Comparison of ENCODE assay signal across 23 mouse cellular contexts in genomic region chr11:21697642-21698041, GRCm38 (mm10).
"Had no signal": no experiment of that assay in that cellular context is flagged by ENCODE, and none has a peak within 500 bp of the region (broad histone marks: within the 10 kb centered on the region; RNA-seq: fewer than 3 reads in every experiment).

No protein-coding gene starts in this region.

- H3K27ac ChIP-seq: liver, embryonic 13.5 days; liver, embryonic 15.5 days; lung, embryonic 15.5 days; macrophage; neural tube, embryonic 13.5 days; neural tube, embryonic 15.5 days; stomach, embryonic 15.5 days; stomach, postnatal 0 days had no signal

- H3K36me3 ChIP-seq: liver, embryonic 13.5 days; liver, embryonic 15.5 days; lung, embryonic 15.5 days; neural tube, embryonic 13.5 days; neural tube, embryonic 15.5 days; stomach, embryonic 15.5 days had no signal

- H3K9ac ChIP-seq: liver, embryonic 13.5 days; liver, embryonic 15.5 days; liver, postnatal 0 days; lung, embryonic 15.5 days; neural tube, embryonic 13.5 days; neural tube, embryonic 15.5 days; stomach, embryonic 15.5 days had no signal

- H3K9me3 ChIP-seq: liver, embryonic 13.5 days; liver, embryonic 15.5 days; lung, embryonic 15.5 days; megakaryocyte, embryonic 14.5 days; neural tube, embryonic 13.5 days; neural tube, embryonic 15.5 days; stomach, embryonic 15.5 days had no signal

- H3K4me2 ChIP-seq: liver, embryonic 11.5 days; liver, embryonic 13.5 days; liver, embryonic 15.5 days; lung, embryonic 15.5 days; neural tube, embryonic 13.5 days; neural tube, embryonic 15.5 days; stomach, embryonic 15.5 days had no signal

- ATAC-seq: liver, postnatal 0 days; lung, postnatal 0 days had no signal

- H3K4me1 ChIP-seq: liver, embryonic 13.5 days; liver, embryonic 15.5 days; lung, embryonic 15.5 days; megakaryocyte, embryonic 14.5 days; neural tube, embryonic 13.5 days; neural tube, embryonic 15.5 days; stomach, embryonic 15.5 days had no signal

- H3K4me3 ChIP-seq: liver, embryonic 13.5 days; liver, embryonic 15.5 days; lung, embryonic 15.5 days; megakaryocyte, embryonic 14.5 days; myocyte; neural tube, embryonic 13.5 days; neural tube, embryonic 15.5 days; stomach, embryonic 15.5 days had no signal

- H3K27me3 ChIP-seq: liver, embryonic 13.5 days; liver, embryonic 15.5 days; lung, embryonic 15.5 days; megakaryocyte, embryonic 14.5 days; neural tube, embryonic 13.5 days; neural tube, embryonic 15.5 days; stomach, embryonic 15.5 days had no signal

- DNase-seq: liver, embryonic 13.5 days; liver, postnatal 0 days; lung, adult 2 months; lung, postnatal 14 days; lung, postnatal 36 days; retina, postnatal 1 day; right cerebral cortex, adult 18-20 months; right cerebral cortex, postnatal 25 days; right cerebral cortex, postnatal 4 days; thymus, adult 2 months; thymus, postnatal 25 days; thymus, postnatal 4 days had no signal
